Mouse (Mus musculus) CH12.LX (cell line): ENCODE results near the gene Ntm.

Experiments
- CHD1 ChIP-seq: IDR thresholded peaks from 2 replicates; pipeline ENCODE4 v1.6.1; 2012; ENCODE audit warnings: low read depth, low read length, improper control_type of control experiment, inconsistent platforms
- CHD2 ChIP-seq: IDR thresholded peaks from 2 replicates; pipeline ENCODE4 v1.6.1; 2011; ENCODE audit warnings: low read length, improper control_type of control experiment
- CTCF ChIP-seq, 2 experiments: IDR thresholded peaks in 1 of 2; conservative IDR thresholded peaks in 1 of 2; 2 replicates each; pipeline ENCODE4 v1.5.1; 2011 to 2012; ENCODE audit warnings: low read depth in 2 of 2, low read length in 2 of 2, improper control_type of control experiment in 1 of 2, inconsistent platforms in 1 of 2, mild to moderate bottlenecking in 1 of 2, moderate library complexity in 1 of 2
- ELF1 ChIP-seq: IDR thresholded peaks from 2 replicates; pipeline ENCODE4 v1.6.1; 2014; ENCODE audit warnings: low read depth, mild to moderate bottlenecking, inconsistent platforms, low read length, improper control_type of control experiment
- EP300 ChIP-seq: IDR thresholded peaks from 2 replicates; pipeline ENCODE4 v1.6.1; 2011; ENCODE audit warnings: low read length, improper control_type of control experiment
- MAX ChIP-seq: IDR thresholded peaks from 2 replicates; pipeline ENCODE4 v1.6.1; 2011; ENCODE audit warnings: low read length, improper control_type of control experiment
- NRF1 ChIP-seq: IDR thresholded peaks from 2 replicates; pipeline ENCODE4 v1.6.1; 2014; ENCODE audit warnings: low read depth, mild to moderate bottlenecking, inconsistent platforms, low read length, improper control_type of control experiment, moderate library complexity
- POLR2A ChIP-seq: IDR thresholded peaks from 2 replicates; pipeline ENCODE4 v1.6.1; 2011; ENCODE audit warnings: low read depth, mild to moderate bottlenecking, improper control_type of control experiment, low read length
- SIN3A ChIP-seq: IDR thresholded peaks from 2 replicates; pipeline ENCODE4 v1.6.1; 2012; ENCODE audit warnings: low read length, improper control_type of control experiment, inconsistent platforms
- UBTF ChIP-seq: IDR thresholded peaks from 2 replicates; pipeline ENCODE4 v1.6.1; 2012; ENCODE audit warnings: low read depth, mild to moderate bottlenecking, inconsistent platforms, low read length, improper control_type of control experiment, moderate library complexity
- USF1 ChIP-seq: IDR thresholded peaks from 2 replicates; pipeline ENCODE4 v1.6.1; 2014; ENCODE audit warnings: low read depth, mild to moderate bottlenecking, inconsistent platforms, low read length, improper control_type of control experiment
- USF2 ChIP-seq: conservative IDR thresholded peaks from 2 replicates; pipeline ENCODE4 v1.6.1; 2011; ENCODE audit warnings: low read depth, low read length, improper control_type of control experiment
- ZKSCAN1 ChIP-seq: IDR thresholded peaks from 2 replicates; pipeline ENCODE4 v1.6.1; 2012; ENCODE audit warnings: low read depth, inconsistent platforms, low read length, improper control_type of control experiment, borderline replicate concordance
- ZMIZ1 ChIP-seq: IDR thresholded peaks from 2 replicates; pipeline ENCODE4 v1.6.1; 2012; ENCODE audit warnings: low read depth, mild to moderate bottlenecking, inconsistent platforms, low read length, improper control_type of control experiment

GRCm38 (mm10) chr9:29075924-29076577 lies 886.9 kb downstream of the Ntm start:
- TF ChIP-seq CTCF (conservative IDR thresholded peaks at IDR 0.05 in 1 of 2, IDR thresholded peaks at IDR 0.05 in 1 of 2; ENCODE audit: low read depth in 2 of 2, low read length in 2 of 2) (no peak), MAX (no peak), ELF1 (no peak), CHD1 (no peak), EP300 (no peak), NRF1 (no peak), POLR2A (no peak), UBTF (no peak), ZKSCAN1 (no peak), USF2 (no peak), SIN3A (no peak), ZMIZ1 (no peak), USF1 (no peak), CHD2 (no peak)
